Mouse (Mus musculus): ENCODE data around the gene Mllt3. TPM values are rescaled to one million over a fixed set of nuclear protein-coding genes. Genes with fewer than 3 reads are reported as not detected.

Mllt3 gene
- polyA plus RNA-seq, 1 experiment from 2014 or later: 67.6 TPM

DNA sequence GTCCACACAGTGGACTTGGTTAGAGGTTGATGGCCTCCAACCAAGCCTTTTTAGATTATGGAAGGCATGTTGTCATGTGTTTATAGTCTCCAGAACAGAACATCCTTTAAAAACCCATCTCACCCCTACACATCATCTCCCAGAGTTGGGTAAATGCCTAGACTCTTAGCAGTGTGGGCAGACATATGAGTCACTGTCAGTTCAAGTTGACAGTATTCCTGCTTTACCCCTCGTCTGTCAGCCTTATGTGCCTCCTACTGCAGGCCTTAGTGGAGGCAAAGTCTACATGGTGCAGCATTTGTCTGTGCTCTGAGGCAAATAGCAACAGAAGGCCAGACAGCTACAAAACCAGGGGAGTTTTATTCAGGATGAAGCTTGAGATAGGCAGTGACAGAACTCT is 304.6 kb downstream of the Mllt3 start:
- Histone ChIP-seq H3K27me3 (ENCODE audit: control insufficient read depth, insufficient read depth, low read length) (no peaks in the 10 kb centered on the region), H3K4me3 (ENCODE audit: low read depth, low read length) (no peak overlapping the region), H3K4me1 (ENCODE audit: control insufficient read depth, insufficient read depth, low read length) (no peaks in the 10 kb centered on the region), H3K4me2 (no peak overlapping the region), H3K9ac (ENCODE audit: low read depth, low read length) (no peak overlapping the region), H3K9me3 (replicated peaks; ENCODE audit: control insufficient read depth, low read length) (no peaks in the 10 kb centered on the region), H3K36me3 (ENCODE audit: control insufficient read depth, insufficient read depth, low read length) (no peaks in the 10 kb centered on the region), H3K27ac (ENCODE audit: low read depth, low read length) (no peak overlapping the region)
- WGBS (ENCODE audit: insufficient replicate concordance): 53% methylated on average over 1 of the region's 1 CpGs
- no peak for ATAC-seq (replicated peaks; ENCODE audit: insufficient number of reproducible peaks, low FRiP score, low TSS enrichment)

DNA sequence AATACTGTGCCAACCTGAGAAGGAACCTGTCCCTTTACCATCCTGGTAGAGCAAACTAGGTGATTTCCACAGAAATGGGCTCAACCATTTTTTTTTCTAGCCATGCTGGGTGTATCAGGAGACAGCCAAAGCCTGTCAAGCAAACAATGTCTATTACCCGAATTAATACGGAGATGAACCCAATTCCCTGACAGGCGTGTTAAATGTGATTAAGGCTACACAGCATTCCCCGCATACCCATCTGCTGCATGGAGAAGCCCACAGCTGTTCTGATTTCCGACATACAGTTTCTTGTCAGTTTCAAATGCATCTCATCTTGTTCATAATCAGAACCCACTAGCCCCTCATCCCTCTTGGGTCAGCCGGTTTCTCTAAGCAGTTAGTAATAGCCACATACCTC is 309.7 kb downstream of the Mllt3 start:
- H3K9ac ChIP-seq (ENCODE audit: low read depth, low read length): no peak overlapping the region
- 83% methylated on average over 6 of the region's 6 CpGs for WGBS (ENCODE audit: insufficient replicate concordance)

More for the DNA sequence above, 309.7 kb downstream of the Mllt3 start:
- no peak overlapping the region for H3K4me2 ChIP-seq
- H3K9me3 ChIP-seq (replicated peaks; ENCODE audit: control insufficient read depth, low read length): no peaks in the 10 kb centered on the region
- H3K4me3 ChIP-seq (ENCODE audit: low read depth, low read length): no peak overlapping the region
- ATAC-seq (replicated peaks; ENCODE audit: insufficient number of reproducible peaks, low FRiP score, low TSS enrichment): no peak
- peaks cover 3% of the 10 kb centered on the region; the same call in 1 of the 2 replicates for H3K4me1 ChIP-seq (ENCODE audit: control insufficient read depth, insufficient read depth, low read length)
- no peaks in the 10 kb centered on the region for H3K36me3 ChIP-seq (ENCODE audit: control insufficient read depth, insufficient read depth, low read length)
- no peaks in the 10 kb centered on the region for H3K27me3 ChIP-seq (ENCODE audit: control insufficient read depth, insufficient read depth, low read length)
- H3K27ac ChIP-seq (ENCODE audit: low read depth, low read length): no peak overlapping the region

Other genes starting within 250 kb of the Mllt3 start
- gene Focad, start 61.3 kb upstream of the Mllt3 start, polyA plus RNA-seq (2014; fragmentation: Nextera tagmentation; extraction: Ambion mirVana): 12.2 and 13.3 TPM in 2 replicates